Mouse (Mus musculus): ENCODE results near the gene Syt13. TPM values are rescaled to one million over a fixed set of nuclear protein-coding genes. Genes with fewer than 3 reads are reported as not detected.

The Syt13 gene
- polyA plus RNA-seq, 1 experiment from 2014 or later = 0.99 TPM

- Histone ChIP-seq H3K9me3 (no peaks in the 10 kb centered on the region), H3K4me1 (peaks cover 24% of the 10 kb centered on the region), H3K27me3 (replicated peaks) (no peaks in the 10 kb centered on the region), H3K9ac (peak overlapping the region; percentile 54; the same call in 1 of the 2 replicates), H3K4me3 (no peak overlapping the region), H3K27ac (replicated peaks) (peak overlapping the region; percentile 48; the same call in 1 of the 2 replicates), H3K4me2 (peak overlapping the region; percentile 27), H3K36me3 (peaks cover 27% of the 10 kb centered on the region)
- WGBS = 22% methylated on average over 10 of the region's 10 CpGs
- peak; percentile 56; the same call in 1 of the 2 replicates for ATAC-seq (ENCODE audit: extremely low read depth, insufficient number of reproducible peaks, low FRiP score, low TSS enrichment)
Observed at GRCm38 (mm10) chr2:92967032-92967838, 52.3 kb downstream of the Syt13 start.

GRCm38 (mm10) chr2:92967839-92968166, 52.9 kb downstream of the Syt13 start:
- Histone ChIP-seq H3K4me2 (no peak overlapping the region), H3K9me3 (no peaks in the 10 kb centered on the region), H3K4me1 (peaks cover 24% of the 10 kb centered on the region), H3K4me3 (no peak overlapping the region), H3K27ac (replicated peaks) (peak overlapping the region; percentile 48; the same call in 1 of the 2 replicates), H3K36me3 (peaks cover 33% of the 10 kb centered on the region), H3K9ac (0 out of 2 replicates have a peak overlapping the region, but pooled peaks have one; percentile 54), H3K27me3 (replicated peaks) (no peaks in the 10 kb centered on the region)
- 47% methylated on average over 4 of the region's 4 CpGs for WGBS
- ATAC-seq (ENCODE audit: extremely low read depth, insufficient number of reproducible peaks, low FRiP score, low TSS enrichment) = no peak

GRCm38 (mm10) chr2:92971069-92971468, 56.2 kb downstream of the Syt13 start:
- H3K27ac ChIP-seq (replicated peaks) = no peak overlapping the region
- H3K4me1 ChIP-seq = peaks cover 22% of the 10 kb centered on the region
- H3K27me3 ChIP-seq (replicated peaks) = no peaks in the 10 kb centered on the region
- no peaks in the 10 kb centered on the region for H3K9me3 ChIP-seq
- H3K36me3 ChIP-seq = peaks cover 65% of the 10 kb centered on the region
- WGBS = 66% methylated on average over 9 of the region's 9 CpGs
- no peak for ATAC-seq (ENCODE audit: extremely low read depth, insufficient number of reproducible peaks, low FRiP score, low TSS enrichment)
- H3K9ac ChIP-seq = no peak overlapping the region
- H3K4me3 ChIP-seq = no peak overlapping the region
- no peak overlapping the region for H3K4me2 ChIP-seq

GRCm38 (mm10) chr2:92971536-92971935, 56.6 kb downstream of the Syt13 start:
- no peak overlapping the region for H3K4me2 ChIP-seq

GRCm38 (mm10) chr2:92972071-92972470, 57.2 kb downstream of the Syt13 start:
- no peaks in the 10 kb centered on the region for H3K9me3 ChIP-seq
- WGBS = 87% methylated on average over 17 of the region's 17 CpGs
- H3K27me3 ChIP-seq (replicated peaks) = no peaks in the 10 kb centered on the region
- no peak overlapping the region for H3K4me3 ChIP-seq
- H3K36me3 ChIP-seq = peaks cover 75% of the 10 kb centered on the region
- H3K4me1 ChIP-seq = peaks cover 12% of the 10 kb centered on the region
- H3K4me2 ChIP-seq = no peak overlapping the region
- H3K27ac ChIP-seq (replicated peaks) = no peak overlapping the region
- no peak overlapping the region for H3K9ac ChIP-seq
- ATAC-seq (ENCODE audit: extremely low read depth, insufficient number of reproducible peaks, low FRiP score, low TSS enrichment) = no peak

More at GRCm38 (mm10) chr2:92971536-92971935, 56.6 kb downstream of the Syt13 start:
- WGBS = 79% methylated on average over 8 of the region's 8 CpGs
- H3K9ac ChIP-seq = no peak overlapping the region
- H3K4me3 ChIP-seq = no peak overlapping the region
- H3K27me3 ChIP-seq (replicated peaks) = no peaks in the 10 kb centered on the region
- no peak for ATAC-seq (ENCODE audit: extremely low read depth, insufficient number of reproducible peaks, low FRiP score, low TSS enrichment)
- no peaks in the 10 kb centered on the region for H3K9me3 ChIP-seq
- H3K27ac ChIP-seq (replicated peaks) = no peak overlapping the region
- peaks cover 17% of the 10 kb centered on the region for H3K4me1 ChIP-seq
- H3K36me3 ChIP-seq = peaks cover 70% of the 10 kb centered on the region

- WGBS = 93% methylated on average over 20 of the region's 20 CpGs
- Histone ChIP-seq H3K27ac (replicated peaks) (no peak overlapping the region), H3K4me2 (no peak overlapping the region), H3K9me3 (no peaks in the 10 kb centered on the region), H3K4me3 (no peak overlapping the region), H3K4me1 (no peaks in the 10 kb centered on the region), H3K27me3 (replicated peaks) (no peaks in the 10 kb centered on the region), H3K36me3 (peaks cover 91% of the 10 kb centered on the region), H3K9ac (no peak overlapping the region)
- no peak for ATAC-seq (ENCODE audit: extremely low read depth, insufficient number of reproducible peaks, low FRiP score, low TSS enrichment)
Observed at GRCm38 (mm10) chr2:92973646-92974045, 58.7 kb downstream of the Syt13 start.

GRCm38 (mm10) chr2:92975031-92975790, 60.3 kb downstream of the Syt13 start:
- 79% methylated on average over 14 of the region's 14 CpGs for WGBS
- Histone ChIP-seq H3K9me3 (no peaks in the 10 kb centered on the region), H3K27me3 (replicated peaks) (no peaks in the 10 kb centered on the region), H3K36me3 (peaks cover 99% of the 10 kb centered on the region), H3K27ac (replicated peaks) (no peak overlapping the region), H3K4me2 (no peak overlapping the region), H3K4me1 (no peaks in the 10 kb centered on the region), H3K4me3 (no peak overlapping the region), H3K9ac (no peak overlapping the region)
- no peak for ATAC-seq (ENCODE audit: extremely low read depth, insufficient number of reproducible peaks, low FRiP score, low TSS enrichment)

- Histone ChIP-seq H3K36me3 (peaks cover 87% of the 10 kb centered on the region), H3K27ac (replicated peaks) (no peak overlapping the region), H3K4me2 (peak overlapping the region; percentile 51), H3K27me3 (replicated peaks) (no peaks in the 10 kb centered on the region), H3K9me3 (no peaks in the 10 kb centered on the region), H3K9ac (no peak overlapping the region), H3K4me3 (peak overlapping the region; percentile 26; the same call in 1 of the 2 replicates), H3K4me1 (peaks cover 33% of the 10 kb centered on the region)
- WGBS = 81% methylated on average over 10 of the region's 10 CpGs
- peak; percentile 44; the same call in 1 of the 2 replicates for ATAC-seq (ENCODE audit: extremely low read depth, insufficient number of reproducible peaks, low FRiP score, low TSS enrichment)
Observed at GRCm38 (mm10) chr2:92980165-92980564, 65.3 kb downstream of the Syt13 start.

GRCm38 (mm10) chr2:92982591-92983272, 67.8 kb downstream of the Syt13 start:
- ATAC-seq (ENCODE audit: extremely low read depth, insufficient number of reproducible peaks, low FRiP score, low TSS enrichment) = peak; percentile 58; the same call in 1 of the 2 replicates
- WGBS = 46% methylated on average over 8 of the region's 8 CpGs
- H3K4me2 ChIP-seq = peak overlapping the region; percentile 6
- peaks cover 51% of the 10 kb centered on the region for H3K4me1 ChIP-seq
- peaks cover 84% of the 10 kb centered on the region for H3K36me3 ChIP-seq
- H3K9ac ChIP-seq = no peak overlapping the region
- peak overlapping the region; percentile 48 for H3K27ac ChIP-seq (replicated peaks)
- no peaks in the 10 kb centered on the region for H3K9me3 ChIP-seq
- H3K4me3 ChIP-seq = no peak overlapping the region
- no peaks in the 10 kb centered on the region for H3K27me3 ChIP-seq (replicated peaks)

- H3K27ac ChIP-seq (replicated peaks) = peak overlapping the region; percentile 48
- no peaks in the 10 kb centered on the region for H3K27me3 ChIP-seq (replicated peaks)
- H3K9me3 ChIP-seq = no peaks in the 10 kb centered on the region
- H3K4me3 ChIP-seq = no peak overlapping the region
- no peak overlapping the region for H3K9ac ChIP-seq
- H3K4me1 ChIP-seq = peaks cover 56% of the 10 kb centered on the region
- 37% methylated on average over 4 of the region's 4 CpGs for WGBS
- ATAC-seq (ENCODE audit: extremely low read depth, insufficient number of reproducible peaks, low FRiP score, low TSS enrichment) = peak; percentile 49; the same call in 1 of the 2 replicates
- peaks cover 81% of the 10 kb centered on the region for H3K36me3 ChIP-seq
- 0 out of 2 replicates have a peak overlapping the region, but pooled peaks have one; percentile 6 for H3K4me2 ChIP-seq
Observed at GRCm38 (mm10) chr2:92983273-92983620, 68.3 kb downstream of the Syt13 start.

Measured in heart, embryonic 13.5 days (tissue).